Mouse (Mus musculus): ENCODE measurements at regions not wholly inside any gene's neighbourhood (a gene's known extent, or its start where the extent isn't known, plus 50 kb on each side); places are given as distances from the start of the nearest gene placed in this dataset.

- no peak overlapping the region for H3K4me3 ChIP-seq
- H3K27ac ChIP-seq, result no peak overlapping the region
- no peaks in the 10 kb centered on the region for H3K9me3 ChIP-seq
- no peaks in the 10 kb centered on the region for H3K27me3 ChIP-seq
- peaks cover 3% of the 10 kb centered on the region; the same call in 1 of the 2 replicates for H3K4me1 ChIP-seq
- H3K9ac ChIP-seq, result no peak overlapping the region
- no peaks in the 10 kb centered on the region for H3K36me3 ChIP-seq
- ATAC-seq (ENCODE audit: insufficient number of reproducible peaks, insufficient read depth, low FRiP score, low TSS enrichment, low read depth), result no peak
- WGBS, result 61% methylated on average over 6 of the region's 6 CpGs
- no peak overlapping the region for H3K4me2 ChIP-seq
These were observed 574.6 kb downstream of the Stpg2 start for GRCm38 (mm10) chr3:139780054-139780453.

GRCm38 (mm10) chr3:139783406-139783805 is 577.9 kb downstream of the Stpg2 start:
- Histone ChIP-seq H3K27me3 (no peaks in the 10 kb centered on the region), H3K4me3 (no peak overlapping the region), H3K9me3 (no peaks in the 10 kb centered on the region), H3K27ac (no peak overlapping the region), H3K36me3 (no peaks in the 10 kb centered on the region), H3K9ac (no peak overlapping the region), H3K4me2 (no peak overlapping the region), H3K4me1 (peaks cover 3% of the 10 kb centered on the region; the same call in 1 of the 2 replicates)
- ATAC-seq (ENCODE audit: insufficient number of reproducible peaks, insufficient read depth, low FRiP score, low TSS enrichment, low read depth), result no peak
- 59% methylated on average over 3 of the region's 3 CpGs for WGBS

GRCm38 (mm10) chr3:139786510-139786909 is 581.0 kb downstream of the Stpg2 start:
- H3K27ac ChIP-seq, result no peak overlapping the region
- 88% methylated on average over 1 of the region's 1 CpGs for WGBS
- H3K9ac ChIP-seq, result no peak overlapping the region
- H3K4me1 ChIP-seq, result no peaks in the 10 kb centered on the region
- no peaks in the 10 kb centered on the region for H3K36me3 ChIP-seq
- H3K4me3 ChIP-seq, result no peak overlapping the region
- no peak for ATAC-seq (ENCODE audit: insufficient number of reproducible peaks, insufficient read depth, low FRiP score, low TSS enrichment, low read depth)
- no peak overlapping the region for H3K4me2 ChIP-seq
- no peaks in the 10 kb centered on the region for H3K27me3 ChIP-seq
- no peaks in the 10 kb centered on the region for H3K9me3 ChIP-seq

- WGBS, result 78% methylated on average over 2 of the region's 2 CpGs
- no peaks in the 10 kb centered on the region for H3K36me3 ChIP-seq
- ATAC-seq (ENCODE audit: insufficient number of reproducible peaks, insufficient read depth, low FRiP score, low TSS enrichment, low read depth), result no peak
These were observed 583.4 kb downstream of the Stpg2 start for GRCm38 (mm10) chr3:139788854-139789253.

GRCm38 (mm10) chr3:139796685-139797084 is 591.2 kb downstream of the Stpg2 start:
- Histone ChIP-seq H3K9me3 (no peaks in the 10 kb centered on the region), H3K4me1 (no peaks in the 10 kb centered on the region), H3K27ac (no peak overlapping the region), H3K9ac (no peak overlapping the region), H3K27me3 (no peaks in the 10 kb centered on the region), H3K4me3 (no peak overlapping the region), H3K36me3 (no peaks in the 10 kb centered on the region), H3K4me2 (no peak overlapping the region)
- ATAC-seq (ENCODE audit: insufficient number of reproducible peaks, insufficient read depth, low FRiP score, low TSS enrichment, low read depth), result no peak
- 79% methylated on average over 1 of the region's 1 CpGs for WGBS

More at GRCm38 (mm10) chr3:139788854-139789253, 583.4 kb downstream of the Stpg2 start:
- H3K27ac ChIP-seq, result no peak overlapping the region
- no peak overlapping the region for H3K9ac ChIP-seq
- H3K4me3 ChIP-seq, result no peak overlapping the region
- no peaks in the 10 kb centered on the region for H3K27me3 ChIP-seq
- H3K4me1 ChIP-seq, result no peaks in the 10 kb centered on the region
- no peak overlapping the region for H3K4me2 ChIP-seq
- no peaks in the 10 kb centered on the region for H3K9me3 ChIP-seq

GRCm38 (mm10) chr3:139799059-139799458 is 593.6 kb downstream of the Stpg2 start:
- no peak overlapping the region for H3K4me2 ChIP-seq
- WGBS, result 89% methylated on average over 2 of the region's 2 CpGs
- no peak overlapping the region for H3K9ac ChIP-seq
- no peaks in the 10 kb centered on the region for H3K9me3 ChIP-seq
- no peaks in the 10 kb centered on the region for H3K36me3 ChIP-seq
- ATAC-seq (ENCODE audit: insufficient number of reproducible peaks, insufficient read depth, low FRiP score, low TSS enrichment, low read depth), result no peak
- no peak overlapping the region for H3K4me3 ChIP-seq
- no peak overlapping the region for H3K27ac ChIP-seq
- no peaks in the 10 kb centered on the region for H3K4me1 ChIP-seq
- no peaks in the 10 kb centered on the region for H3K27me3 ChIP-seq

- Histone ChIP-seq H3K27me3 (no peaks in the 10 kb centered on the region), H3K4me3 (no peak overlapping the region), H3K36me3 (no peaks in the 10 kb centered on the region), H3K4me1 (no peaks in the 10 kb centered on the region), H3K27ac (no peak overlapping the region), H3K9me3 (no peaks in the 10 kb centered on the region), H3K4me2 (no peak overlapping the region), H3K9ac (no peak overlapping the region)
- no peak for ATAC-seq (ENCODE audit: insufficient number of reproducible peaks, insufficient read depth, low FRiP score, low TSS enrichment, low read depth)
- 71% methylated on average over 7 of the region's 7 CpGs for WGBS
These were observed 597.5 kb downstream of the Stpg2 start for GRCm38 (mm10) chr3:139802716-139803710.

- no peak overlapping the region for H3K4me3 ChIP-seq
- H3K36me3 ChIP-seq, result no peaks in the 10 kb centered on the region
- no peak overlapping the region for H3K4me2 ChIP-seq
- no peak overlapping the region for H3K9ac ChIP-seq
- ATAC-seq (ENCODE audit: insufficient number of reproducible peaks, insufficient read depth, low FRiP score, low TSS enrichment, low read depth), result no peak
- H3K27me3 ChIP-seq, result no peaks in the 10 kb centered on the region
- H3K9me3 ChIP-seq, result no peaks in the 10 kb centered on the region
- H3K4me1 ChIP-seq, result no peaks in the 10 kb centered on the region
- 82% methylated on average over 10 of the region's 10 CpGs for WGBS
- H3K27ac ChIP-seq, result no peak overlapping the region
These were observed 622.5 kb downstream of the Stpg2 start for GRCm38 (mm10) chr3:139828014-139828413.

- no peaks in the 10 kb centered on the region for H3K36me3 ChIP-seq
- no peaks in the 10 kb centered on the region for H3K4me1 ChIP-seq
- H3K9me3 ChIP-seq, result no peaks in the 10 kb centered on the region
- no peaks in the 10 kb centered on the region for H3K27me3 ChIP-seq
- H3K27ac ChIP-seq, result no peak overlapping the region
- 70% methylated on average over 2 of the region's 2 CpGs for WGBS
- H3K4me3 ChIP-seq, result no peak overlapping the region
- ATAC-seq (ENCODE audit: insufficient number of reproducible peaks, insufficient read depth, low FRiP score, low TSS enrichment, low read depth), result no peak
- no peak overlapping the region for H3K9ac ChIP-seq
- H3K4me2 ChIP-seq, result no peak overlapping the region
These were observed 623.1 kb downstream of the Stpg2 start for GRCm38 (mm10) chr3:139828581-139828980.

- no peak overlapping the region for H3K4me2 ChIP-seq
- H3K9ac ChIP-seq, result no peak overlapping the region
- H3K36me3 ChIP-seq, result no peaks in the 10 kb centered on the region
- no peaks in the 10 kb centered on the region for H3K9me3 ChIP-seq
- 87% methylated on average over 5 of the region's 5 CpGs for WGBS
- no peak overlapping the region for H3K4me3 ChIP-seq
- no peaks in the 10 kb centered on the region for H3K27me3 ChIP-seq
- H3K4me1 ChIP-seq, result no peaks in the 10 kb centered on the region
- no peak for ATAC-seq (ENCODE audit: insufficient number of reproducible peaks, insufficient read depth, low FRiP score, low TSS enrichment, low read depth)
- H3K27ac ChIP-seq, result no peak overlapping the region
These were observed 627.1 kb downstream of the Stpg2 start for GRCm38 (mm10) chr3:139832599-139832998.

- Histone ChIP-seq H3K27ac (no peak overlapping the region), H3K4me2 (no peak overlapping the region), H3K36me3 (no peaks in the 10 kb centered on the region), H3K4me3 (no peak overlapping the region), H3K9ac (no peak overlapping the region), H3K4me1 (no peaks in the 10 kb centered on the region), H3K9me3 (no peaks in the 10 kb centered on the region), H3K27me3 (no peaks in the 10 kb centered on the region)
- ATAC-seq (ENCODE audit: insufficient number of reproducible peaks, insufficient read depth, low FRiP score, low TSS enrichment, low read depth), result no peak
- WGBS, result 83% methylated on average over 3 of the region's 3 CpGs
These were observed 636.5 kb downstream of the Stpg2 start for GRCm38 (mm10) chr3:139842015-139842414.

- Histone ChIP-seq H3K4me1 (no peaks in the 10 kb centered on the region), H3K9ac (no peak overlapping the region), H3K4me3 (no peak overlapping the region), H3K36me3 (no peaks in the 10 kb centered on the region), H3K4me2 (no peak overlapping the region), H3K9me3 (no peaks in the 10 kb centered on the region), H3K27ac (no peak overlapping the region), H3K27me3 (no peaks in the 10 kb centered on the region)
- no peak for ATAC-seq (ENCODE audit: insufficient number of reproducible peaks, insufficient read depth, low FRiP score, low TSS enrichment, low read depth)
- 85% methylated on average over 5 of the region's 5 CpGs for WGBS
These were observed 637.6 kb downstream of the Stpg2 start for GRCm38 (mm10) chr3:139842988-139843605.
